Mouse (Mus musculus): Measurements from ENCODE around the gene Scand1. TPM values are rescaled to one million over a fixed set of nuclear protein-coding genes. Genes with fewer than 3 reads are reported as not detected.

Scand1 gene
- polyA plus RNA-seq, 1 experiment: 80.6 TPM

- Histone ChIP-seq H3K4me3 (replicated peaks; ENCODE audit: insufficient read depth, low read depth, low read length) (no peak overlapping the region), H3K27ac (ENCODE audit: insufficient read depth, low read length) (no peak overlapping the region), H3K27me3 (ENCODE audit: control insufficient read depth, insufficient read depth, low read length) (no peaks in the 10 kb centered on the region), H3K4me1 (ENCODE audit: control insufficient read depth, insufficient read depth, low read length) (no peaks in the 10 kb centered on the region)
- WGBS: 97% methylated on average over 6 of the region's 6 CpGs
- DNase-seq: no peak
- no peak for TF ChIP-seq CTCF (IDR thresholded peaks at IDR 0.05; ENCODE audit: borderline replicate concordance, insufficient read depth, low read depth, low read length)
Observed at GRCm38 (mm10) chr2:156314811-156315210, 2.3 kb upstream of the Scand1 start.

- DNase-seq: no peak
- Histone ChIP-seq H3K4me3 (replicated peaks; ENCODE audit: insufficient read depth, low read depth, low read length) (peak overlapping the region; percentile 40), H3K27ac (ENCODE audit: insufficient read depth, low read length) (no peak overlapping the region)
Observed at GRCm38 (mm10) chr2:156313153-156313552, 649 bp upstream of the Scand1 start.

GRCm38 (mm10) chr2:156311841-156312291 is 638 bp downstream of the Scand1 start:
- peak; percentile 63 to 76 for DNase-seq
- Histone ChIP-seq H3K4me1 (ENCODE audit: control insufficient read depth, insufficient read depth, low read length) (no peaks in the 10 kb centered on the region), H3K27ac (ENCODE audit: insufficient read depth, low read length) (peak overlapping the region; percentile 43), H3K4me3 (replicated peaks; ENCODE audit: insufficient read depth, low read depth, low read length) (peak overlapping the region; percentile 70), H3K27me3 (ENCODE audit: control insufficient read depth, insufficient read depth, low read length) (no peaks in the 10 kb centered on the region)
- TF ChIP-seq POLR2A (IDR thresholded peaks at IDR 0.05; ENCODE audit: borderline replicate concordance, insufficient read depth, low read length): no peak
- no peak for TF ChIP-seq CTCF (IDR thresholded peaks at IDR 0.05; ENCODE audit: borderline replicate concordance, insufficient read depth, low read depth, low read length)
- WGBS: under 1% methylated on average over 53 of the region's 53 CpGs

More at GRCm38 (mm10) chr2:156313153-156313552, 649 bp upstream of the Scand1 start:
- 47% methylated on average over 3 of the region's 3 CpGs for WGBS
- H3K27me3 ChIP-seq (ENCODE audit: control insufficient read depth, insufficient read depth, low read length): no peaks in the 10 kb centered on the region
- TF ChIP-seq CTCF (IDR thresholded peaks at IDR 0.05; ENCODE audit: borderline replicate concordance, insufficient read depth, low read depth, low read length) (no peak), POLR2A (IDR thresholded peaks at IDR 0.05; ENCODE audit: borderline replicate concordance, insufficient read depth, low read length) (no peak)
- H3K4me1 ChIP-seq (ENCODE audit: control insufficient read depth, insufficient read depth, low read length): no peaks in the 10 kb centered on the region

GRCm38 (mm10) chr2:156311441-156311840 is 1.1 kb downstream of the Scand1 start:
- Histone ChIP-seq H3K4me3 (replicated peaks; ENCODE audit: insufficient read depth, low read depth, low read length) (peak overlapping the region; percentile 70), H3K27ac (ENCODE audit: insufficient read depth, low read length) (peak overlapping the region; percentile 43; the same call in 1 of the 2 replicates), H3K27me3 (ENCODE audit: control insufficient read depth, insufficient read depth, low read length) (no peaks in the 10 kb centered on the region), H3K4me1 (ENCODE audit: control insufficient read depth, insufficient read depth, low read length) (no peaks in the 10 kb centered on the region)
- DNase-seq: no peak
- TF ChIP-seq POLR2A (IDR thresholded peaks at IDR 0.05; ENCODE audit: borderline replicate concordance, insufficient read depth, low read length) (no peak), CTCF (IDR thresholded peaks at IDR 0.05; ENCODE audit: borderline replicate concordance, insufficient read depth, low read depth, low read length) (no peak)
- 11% methylated on average over 8 of the region's 8 CpGs for WGBS

GRCm38 (mm10) chr2:156310945-156311344 is 1.6 kb downstream of the Scand1 start:
- TF ChIP-seq POLR2A (IDR thresholded peaks at IDR 0.05; ENCODE audit: borderline replicate concordance, insufficient read depth, low read length) (no peak), CTCF (IDR thresholded peaks at IDR 0.05; ENCODE audit: borderline replicate concordance, insufficient read depth, low read depth, low read length) (no peak)

GRCm38 (mm10) chr2:156310455-156310854 is 2.0 kb downstream of the Scand1 start:
- TF ChIP-seq POLR2A (IDR thresholded peaks at IDR 0.05; ENCODE audit: borderline replicate concordance, insufficient read depth, low read length) (no peak), CTCF (IDR thresholded peaks at IDR 0.05; ENCODE audit: borderline replicate concordance, insufficient read depth, low read depth, low read length) (no peak)
- WGBS: 89% methylated on average over 5 of the region's 5 CpGs
- H3K4me3 ChIP-seq (replicated peaks; ENCODE audit: insufficient read depth, low read depth, low read length): no peak overlapping the region
- H3K27ac ChIP-seq (ENCODE audit: insufficient read depth, low read length): no peak overlapping the region
- DNase-seq: no peak
- no peaks in the 10 kb centered on the region for H3K27me3 ChIP-seq (ENCODE audit: control insufficient read depth, insufficient read depth, low read length)
- no peaks in the 10 kb centered on the region for H3K4me1 ChIP-seq (ENCODE audit: control insufficient read depth, insufficient read depth, low read length)

More at GRCm38 (mm10) chr2:156310945-156311344, 1.6 kb downstream of the Scand1 start:
- no peaks in the 10 kb centered on the region for H3K27me3 ChIP-seq (ENCODE audit: control insufficient read depth, insufficient read depth, low read length)
- DNase-seq: no peak
- no peaks in the 10 kb centered on the region for H3K4me1 ChIP-seq (ENCODE audit: control insufficient read depth, insufficient read depth, low read length)
- 93% methylated on average over 5 of the region's 5 CpGs for WGBS
- H3K27ac ChIP-seq (ENCODE audit: insufficient read depth, low read length): no peak overlapping the region
- H3K4me3 ChIP-seq (replicated peaks; ENCODE audit: insufficient read depth, low read depth, low read length): no peak overlapping the region

- no peak for DNase-seq
- TF ChIP-seq POLR2A (IDR thresholded peaks at IDR 0.05; ENCODE audit: borderline replicate concordance, insufficient read depth, low read length): no peak
- 95% methylated on average over 5 of the region's 5 CpGs for WGBS
- Histone ChIP-seq H3K27ac (ENCODE audit: insufficient read depth, low read length) (no peak overlapping the region), H3K27me3 (ENCODE audit: control insufficient read depth, insufficient read depth, low read length) (no peaks in the 10 kb centered on the region), H3K4me1 (ENCODE audit: control insufficient read depth, insufficient read depth, low read length) (no peaks in the 10 kb centered on the region), H3K4me3 (replicated peaks; ENCODE audit: insufficient read depth, low read depth, low read length) (no peak overlapping the region)
Observed at GRCm38 (mm10) chr2:156309948-156310347, 2.6 kb downstream of the Scand1 start.

GRCm38 (mm10) chr2:156307261-156307660 is 5.2 kb downstream of the Scand1 start:
- 18% methylated on average over 5 of the region's 5 CpGs for WGBS
- no peaks in the 10 kb centered on the region for H3K4me1 ChIP-seq (ENCODE audit: control insufficient read depth, insufficient read depth, low read length)
- H3K4me3 ChIP-seq (replicated peaks; ENCODE audit: insufficient read depth, low read depth, low read length): no peak overlapping the region
- no peaks in the 10 kb centered on the region for H3K27me3 ChIP-seq (ENCODE audit: control insufficient read depth, insufficient read depth, low read length)
- no peak overlapping the region for H3K27ac ChIP-seq (ENCODE audit: insufficient read depth, low read length)
- TF ChIP-seq POLR2A (IDR thresholded peaks at IDR 0.05; ENCODE audit: borderline replicate concordance, insufficient read depth, low read length): no peak
- TF ChIP-seq CTCF (IDR thresholded peaks at IDR 0.05; ENCODE audit: borderline replicate concordance, insufficient read depth, low read depth, low read length): peak; percentile 56
- DNase-seq: peak in 1 of 2 experiments; percentile 24

Measured in cerebellum, adult 2 months (tissue).